Mouse (Mus musculus) lung, postnatal 10 days (tissue): ENCODE measurements at regions not wholly inside any gene's neighbourhood (a gene's known extent, or its start where the extent isn't known, plus 50 kb on each side); places are given as distances from the start of the nearest gene placed in this dataset.
"Not testable (repeated sequence)": the region's sequence is repeated elsewhere in the genome, so short reads cannot be mapped to it uniquely, and the experiment has no call there.

ENCODE experiments used
- DNase-seq: peaks from one replicate; pipeline ENCODE4 v3.0.0; 2021

- no peak for DNase-seq
Measured at GRCm38 (mm10) chr9:33533101-33533810, 897.2 kb downstream of the Ets1 start.

DNA sequence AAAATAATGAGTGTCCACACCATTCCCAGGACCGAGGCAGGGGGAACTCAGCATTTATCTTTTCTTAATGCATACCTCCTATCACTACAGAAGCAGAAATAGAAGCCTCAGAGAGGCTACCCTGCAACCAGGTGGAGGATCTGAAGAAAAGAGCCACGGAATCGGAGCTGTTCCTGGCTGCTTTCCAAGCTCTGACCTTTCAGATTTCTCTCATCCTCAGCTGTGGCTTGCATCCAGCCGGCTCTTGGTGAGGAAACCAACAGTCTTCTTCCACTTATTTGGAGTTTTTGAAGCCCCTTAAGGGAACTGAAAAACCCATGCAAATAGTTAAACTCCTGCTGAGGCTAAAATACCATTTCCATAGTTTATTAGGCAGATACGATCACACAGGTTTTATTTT, 907.3 kb downstream of the Ets1 start:
- no peak for DNase-seq

DNA sequence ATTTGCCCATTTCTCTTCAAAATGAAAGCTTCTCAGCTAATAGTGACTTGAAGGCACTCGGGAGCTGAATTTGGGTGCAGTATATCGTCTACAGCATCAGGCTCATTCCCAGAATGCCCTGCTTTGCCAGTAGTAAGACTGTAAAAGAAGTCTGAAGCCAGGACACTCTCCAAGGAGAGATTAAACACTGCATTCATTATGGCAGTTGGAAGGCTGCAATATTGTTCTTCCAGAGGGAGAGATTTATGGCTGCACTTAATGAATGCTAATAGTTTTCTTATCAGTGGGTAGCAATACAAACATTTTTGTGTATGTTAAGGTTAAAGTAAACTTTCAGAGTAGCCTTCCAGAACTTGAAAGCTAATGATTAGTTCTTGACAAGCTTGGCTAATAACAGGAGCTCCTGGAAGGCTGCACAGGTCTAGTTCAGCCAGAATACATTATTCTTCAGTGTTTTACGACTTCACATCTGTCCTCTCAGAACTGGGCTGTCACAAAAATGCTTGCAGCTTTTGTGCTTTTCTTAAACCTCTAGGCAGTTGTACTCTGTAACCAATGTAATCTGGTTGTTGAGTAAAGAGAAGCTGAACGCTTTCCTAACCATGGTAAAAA, 910.2 kb downstream of the Ets1 start:
- no peak for DNase-seq

DNA sequence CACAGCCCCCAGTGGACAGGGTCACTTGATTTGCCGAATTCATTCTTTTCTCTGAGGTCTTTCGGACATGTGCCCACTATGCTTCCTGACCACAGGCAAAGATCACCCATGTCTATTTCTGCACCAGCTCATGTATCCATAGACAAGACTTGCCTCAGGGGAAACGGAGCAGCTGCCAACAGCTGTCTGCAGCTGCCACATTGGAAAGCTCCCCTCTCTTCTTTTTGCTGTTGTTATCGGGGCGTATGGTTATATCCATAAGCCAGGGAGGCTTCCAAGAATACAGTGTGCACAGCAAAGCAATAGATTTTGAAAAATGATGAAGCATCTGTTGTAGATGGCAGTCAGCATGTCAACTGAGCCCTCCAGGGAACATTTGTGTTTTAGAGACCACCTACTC, 913.4 kb downstream of the Ets1 start:
- peak; percentile 8 for DNase-seq

GRCm38 (mm10) chr9:33571990-33572389, 913.7 kb upstream of the Kirrel3 start:
- no peak for DNase-seq

DNA sequence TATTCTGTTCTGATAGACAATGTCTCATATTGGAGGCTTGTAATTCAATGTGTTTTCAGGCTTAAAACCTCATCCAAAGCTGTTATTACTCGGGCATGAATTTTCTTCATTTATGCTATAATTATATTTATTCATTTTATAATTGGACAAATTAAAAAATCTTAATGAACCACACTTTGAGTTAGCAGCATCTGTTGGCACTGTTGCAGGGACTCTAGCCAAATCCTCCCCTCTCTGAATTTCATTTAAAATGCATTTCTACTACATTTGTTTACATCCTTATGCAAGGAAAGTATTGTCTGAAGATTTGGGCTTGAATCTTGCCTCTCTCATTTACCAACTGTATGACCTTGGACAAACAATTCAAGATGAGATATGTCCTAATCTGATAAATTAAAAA, 874.2 kb upstream of the Kirrel3 start:
- DNase-seq: no peak

GRCm38 (mm10) chr9:33624378-33624777, 861.3 kb upstream of the Kirrel3 start:
- no peak for DNase-seq

GRCm38 (mm10) chr9:33629731-33630473, 855.8 kb upstream of the Kirrel3 start:
- DNase-seq: no peak

GRCm38 (mm10) chr9:33662978-33663377, 822.7 kb upstream of the Kirrel3 start:
- DNase-seq: no peak

DNA sequence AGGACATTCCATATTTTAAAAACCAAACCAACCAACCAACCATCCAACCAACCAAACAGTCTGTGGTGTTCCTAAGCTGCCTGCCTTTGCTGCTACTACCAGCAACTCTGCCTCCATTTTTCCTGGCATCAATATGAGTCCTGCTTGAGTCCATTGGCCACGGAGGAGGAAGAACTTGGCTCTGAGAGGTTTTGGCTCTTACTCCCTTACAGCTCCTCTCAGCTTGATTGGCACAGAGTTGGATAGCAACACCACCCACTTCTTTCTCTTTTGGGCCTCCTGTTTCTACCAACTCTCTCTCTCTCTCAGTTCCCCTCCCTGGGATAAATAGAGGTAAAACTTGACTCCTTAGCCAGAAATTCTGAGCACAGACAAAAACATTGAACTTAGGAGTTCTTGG, 804.6 kb upstream of the Kirrel3 start:
- DNase-seq: peak; percentile 48

- no peak for DNase-seq
Measured at GRCm38 (mm10) chr9:33691731-33692130, 794.0 kb upstream of the Kirrel3 start.

DNA sequence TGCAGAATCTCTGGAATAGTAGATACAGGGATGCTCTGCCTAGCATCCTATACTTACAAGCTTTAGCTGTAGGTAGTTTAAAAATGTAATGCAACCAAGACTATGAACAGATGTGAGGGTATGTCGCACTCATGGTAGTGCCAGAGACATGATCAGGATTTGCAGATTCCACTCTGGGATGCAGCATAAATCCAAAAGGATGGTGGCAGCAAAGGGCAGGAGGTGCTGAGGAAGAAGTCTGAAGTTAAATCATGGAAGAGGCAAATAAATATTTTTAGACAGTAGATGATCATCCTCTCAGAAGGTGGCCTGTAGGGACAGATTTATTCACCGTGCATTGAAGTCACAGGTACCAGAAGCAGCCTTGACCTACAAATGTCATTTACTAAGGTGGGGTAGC, 768.1 kb upstream of the Kirrel3 start:
- no peak for DNase-seq

DNA sequence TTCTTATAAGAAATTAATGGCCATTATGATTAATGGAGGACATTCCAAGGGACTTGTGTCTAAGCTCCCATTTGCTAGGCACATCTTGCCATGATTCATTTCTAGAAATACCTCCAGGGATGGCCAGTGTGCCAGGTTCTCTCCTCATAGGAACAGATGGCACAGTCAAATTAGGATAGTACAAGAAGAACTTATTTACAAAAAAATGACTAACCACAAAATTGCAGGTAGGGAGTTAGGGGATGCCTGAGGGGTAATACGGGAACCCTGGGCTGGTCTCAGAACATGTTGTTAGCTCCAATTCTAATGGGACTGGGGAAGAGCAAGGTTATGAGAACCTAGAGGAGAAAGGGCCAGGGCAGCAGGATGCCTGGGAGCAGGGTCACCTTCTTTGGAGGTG, 760.9 kb upstream of the Kirrel3 start:
- DNase-seq: no peak

- not testable (repeated sequence) for DNase-seq
Measured at GRCm38 (mm10) chr9:33728058-33728457, 757.6 kb upstream of the Kirrel3 start.

GRCm38 (mm10) chr9:33760701-33761100, 725.0 kb upstream of the Kirrel3 start:
- peak; percentile 4 for DNase-seq

GRCm38 (mm10) chr9:33766235-33766634, 719.5 kb upstream of the Kirrel3 start:
- DNase-seq: no peak

DNA sequence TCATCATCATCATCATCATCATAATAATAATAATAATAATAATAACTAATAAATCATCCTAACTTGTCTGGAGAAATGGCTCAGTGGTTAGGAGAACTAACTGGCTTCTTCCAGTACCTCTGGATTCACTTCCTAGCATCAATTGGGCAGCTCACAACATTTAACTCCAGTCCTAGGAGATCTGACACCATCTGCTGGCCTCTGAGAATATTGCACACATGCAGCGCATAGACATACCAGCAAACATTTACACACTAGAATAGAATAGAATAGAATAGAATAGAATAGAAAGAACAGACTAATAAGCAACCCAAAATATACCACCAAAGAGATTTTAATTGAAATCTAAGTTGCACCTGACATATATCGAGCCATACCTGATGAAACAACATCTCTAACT, 715.9 kb upstream of the Kirrel3 start:
- no peak for DNase-seq

GRCm38 (mm10) chr9:33774178-33774577, 711.5 kb upstream of the Kirrel3 start:
- DNase-seq: no peak

DNA sequence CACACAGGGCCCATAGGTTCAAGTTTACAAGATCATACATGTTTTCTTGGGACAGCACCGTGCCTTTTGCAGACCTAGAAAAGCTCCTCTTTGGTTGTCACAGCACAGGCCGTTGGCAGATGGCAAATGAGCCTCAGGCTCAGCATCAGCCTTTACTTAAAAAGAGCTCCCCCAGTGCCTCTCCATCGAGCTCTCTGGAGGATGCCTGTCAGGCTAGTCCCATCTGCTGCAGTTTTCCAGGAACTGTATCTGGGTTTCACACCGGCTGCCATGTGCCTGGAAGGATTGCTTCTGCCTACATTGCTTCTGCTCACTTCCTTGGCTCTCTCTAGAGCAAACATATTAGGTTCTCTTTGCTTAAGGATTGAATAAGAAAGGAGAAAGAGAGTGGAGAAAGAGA, 695.1 kb upstream of the Kirrel3 start:
- no peak for DNase-seq

- no peak for DNase-seq
Measured at GRCm38 (mm10) chr9:33800250-33800649, 685.4 kb upstream of the Kirrel3 start.

GRCm38 (mm10) chr9:33800763-33801162, 684.9 kb upstream of the Kirrel3 start:
- DNase-seq: no peak

- no peak for DNase-seq
Measured at GRCm38 (mm10) chr9:33814739-33815368, 670.8 kb upstream of the Kirrel3 start.

DNA sequence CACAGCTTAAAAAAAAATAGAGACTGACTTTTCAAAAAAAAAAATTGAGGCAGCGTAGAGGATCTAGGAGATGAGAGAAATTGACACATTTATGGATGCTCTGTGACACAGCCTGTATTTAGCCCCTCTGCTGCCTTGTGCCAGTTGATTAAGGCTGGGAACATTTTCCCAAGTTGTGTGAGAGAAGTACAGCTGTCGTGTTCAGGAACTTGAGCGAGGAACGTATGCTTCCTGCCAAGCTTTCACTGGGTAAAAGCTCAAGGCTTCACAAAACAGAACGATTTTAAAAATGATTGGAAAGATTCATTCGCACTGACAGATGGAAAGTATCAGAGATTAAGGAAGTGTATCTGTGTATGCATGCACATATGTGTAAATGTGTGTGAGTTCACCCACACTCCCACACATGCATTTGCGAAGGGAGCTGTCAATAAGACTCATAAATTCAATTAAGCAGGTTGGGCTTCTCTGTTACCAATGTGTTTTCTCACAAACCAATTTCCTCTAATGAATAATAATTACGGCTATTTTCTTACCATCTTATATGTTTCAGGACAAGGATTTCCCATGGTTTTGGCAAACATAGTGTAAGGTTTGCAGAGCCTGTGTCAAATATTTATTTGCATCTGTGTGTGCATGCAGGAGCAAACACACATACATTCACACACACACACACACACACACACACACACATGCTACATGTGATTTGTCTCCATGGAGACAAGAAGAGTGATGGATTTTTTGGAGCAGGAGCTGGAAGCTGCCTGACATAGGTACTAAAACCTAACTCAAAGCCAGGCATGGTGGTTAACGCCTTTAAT, 662.9 kb upstream of the Kirrel3 start:
- DNase-seq: no peak
